Mouse (Mus musculus): ENCODE data around the gene Usp54.

- TF ChIP-seq CTCF (IDR thresholded peaks at IDR 0.05; ENCODE audit: borderline replicate concordance, insufficient read depth, low read length) (no peak), POLR2A (IDR thresholded peaks at IDR 0.05; ENCODE audit: low read depth, low read length) (no peak)
These were observed 24.4 kb downstream of the Usp54 start for GRCm38 (mm10) chr14:20616421-20616820.
